Mouse (Mus musculus) liver, embryonic 12.5 days (tissue): ENCODE results near the gene Iqch. TPM values are rescaled to one million over a fixed set of nuclear protein-coding genes. Genes with fewer than 3 reads are reported as not detected.

ENCODE experiments used
- ATAC-seq: fragments of 200-750 bp; cut with Nextera tagmentation; 2 replicates; pipeline ENCODE4 v1.8.0; 2017; ENCODE audit warnings: moderate number of reproducible peaks, mild to moderate bottlenecking, moderate library complexity
- H3K27ac ChIP-seq: fragments of 300-500 bp; sonication (generic); 2 replicates; pipeline ENCODE4 v1.5.1; 2016; ENCODE audit warnings: mild to moderate bottlenecking
- H3K27me3 ChIP-seq: fragments of 300-500 bp; sonication (generic); replicated peaks from 2 replicates; pipeline ENCODE4 v1.6.1; 2016; ENCODE audit warnings: mild to moderate bottlenecking, moderate library complexity
- H3K36me3 ChIP-seq: fragments of 300-500 bp; sonication (generic); 2 replicates; pipeline ENCODE4 v1.6.1; 2016; ENCODE audit warnings: mild to moderate bottlenecking, moderate library complexity
- H3K4me1 ChIP-seq: fragments of 300-500 bp; sonication (generic); 2 replicates; pipeline ENCODE4 v1.6.1; 2016
- H3K4me2 ChIP-seq: fragments of 300-500 bp; sonication (generic); 2 replicates; pipeline ENCODE4 v1.6.1; 2016; ENCODE audit warnings: mild to moderate bottlenecking, moderate library complexity
- H3K4me3 ChIP-seq: fragments of 300-500 bp; sonication (generic); 2 replicates; pipeline ENCODE4 v1.5.1; 2016; ENCODE audit warnings: mild to moderate bottlenecking, moderate library complexity
- H3K9ac ChIP-seq: fragments of 300-500 bp; sonication (generic); 2 replicates; pipeline ENCODE4 v1.6.1; 2016; ENCODE audit warnings: mild to moderate bottlenecking, moderate library complexity
- H3K9me3 ChIP-seq: fragments of 300-500 bp; sonication (generic); replicated peaks from 2 replicates; pipeline ENCODE4 v1.6.1; 2016; ENCODE audit warnings: mild to moderate bottlenecking, moderate library complexity
- WGBS: fragments of 180-500 bp; shearing (Covaris S2); methylation state at CpG from one replicate; pipeline ENCODE4 v1.1.7; 2016; ENCODE audit not compliant: insufficient replicate concordance; 5-methylcytosine and 5-hydroxymethylcytosine counted together
- polyA plus RNA-seq: library from polyadenylated mRNA; unstranded; fragments of >200 nt; fragmentation: Nextera tagmentation; extraction: Ambion mirVana; gene quantifications from 2 replicates; pipeline ENCODE4 v1.2.1, GENCODE M21; 2016

Gene Iqch
- polyA plus RNA-seq: not detected in 2 replicates

DNA sequence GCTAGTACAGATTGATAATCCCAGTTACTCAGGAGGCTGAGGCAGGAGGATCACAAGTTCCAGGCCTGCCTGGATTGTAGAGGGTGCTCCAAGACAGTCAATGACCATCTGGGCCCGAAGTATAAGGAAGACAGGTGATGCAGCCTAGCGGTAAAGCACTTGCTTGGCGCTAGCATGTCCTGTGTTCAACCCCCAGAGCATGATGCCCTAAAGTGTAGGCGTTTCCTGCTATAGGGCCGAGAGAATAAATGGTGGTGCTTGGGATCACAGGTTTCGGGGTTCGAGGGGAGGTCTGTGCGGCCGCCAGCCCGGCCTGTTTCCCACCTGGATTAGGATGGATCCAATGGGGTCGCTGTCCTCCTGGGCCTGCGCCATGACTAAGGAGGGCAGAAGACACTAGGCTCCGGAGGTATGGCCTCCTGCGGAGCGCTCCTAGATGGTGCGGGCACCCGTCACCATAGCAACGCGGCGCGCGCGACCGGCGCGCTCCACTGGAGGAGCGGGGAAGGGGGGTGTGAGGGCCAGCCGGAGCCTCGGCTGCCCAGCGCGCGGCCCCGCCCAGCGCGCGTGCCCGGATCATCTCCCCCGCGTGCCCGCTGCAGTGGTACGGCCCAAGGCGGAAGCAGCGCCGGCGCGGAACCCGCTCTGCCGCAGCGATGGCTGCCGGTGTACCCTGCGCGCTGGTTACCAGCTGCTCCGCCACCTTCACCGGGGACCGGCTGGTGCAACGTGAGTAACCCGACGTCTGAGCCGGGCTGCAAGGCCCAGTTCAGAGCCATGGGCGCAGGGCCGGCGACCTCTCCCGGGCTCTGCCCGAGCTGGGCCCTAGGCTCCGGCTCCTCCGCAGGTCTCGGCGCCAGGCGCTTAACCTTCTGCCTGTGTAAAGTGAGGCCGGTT is at the start of gene Iqch, which contains the start of gene Aagab:
Gene Iqch (minus strand): TSS at position 451 of the 897 bp plus-strand sequence.
Gene Aagab (plus strand): TSS at position 618 of the 897 bp plus-strand sequence.
- H3K4me3 ChIP-seq: peak within 1 kb of the TSS; percentile 80
- peak; percentile 99 for ATAC-seq
- 0 out of 2 replicates have a peak, but pooled peaks cover 6% of the 10 kb centered on the region for H3K36me3 ChIP-seq

DNA sequence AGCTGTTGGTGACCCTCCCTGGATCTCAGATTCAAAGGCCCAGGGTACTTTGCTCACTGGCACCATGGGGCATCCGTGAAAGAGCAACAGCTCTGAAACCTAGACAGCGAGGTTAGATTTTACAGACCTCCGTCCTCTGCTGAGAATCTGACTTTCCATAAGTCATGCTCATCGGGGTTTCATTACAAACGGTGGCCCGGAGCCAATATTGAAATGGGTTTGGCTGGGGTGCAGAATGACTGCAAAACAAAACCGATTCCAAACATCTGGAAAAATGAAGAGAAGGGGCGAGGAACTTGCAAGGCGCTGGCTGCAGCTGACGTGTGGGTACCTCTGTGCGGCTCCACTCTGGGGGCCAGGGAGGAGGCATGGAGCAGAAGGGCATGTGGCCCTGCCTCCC is 49.3 kb upstream of the Iqch start:
- 90% methylated on average over 11 of the region's 11 CpGs for WGBS
- Histone ChIP-seq H3K9me3 (no peaks in the 10 kb centered on the region), H3K27me3 (no peaks in the 10 kb centered on the region), H3K27ac (no peak overlapping the region), H3K9ac (no peak overlapping the region), H3K4me1 (no peaks in the 10 kb centered on the region), H3K4me3 (no peak overlapping the region), H3K36me3 (peaks cover 78% of the 10 kb centered on the region), H3K4me2 (no peak overlapping the region)
- ATAC-seq: no peak

More for the DNA sequence above, at the start of gene Iqch, which contains the start of gene Aagab:
- Histone ChIP-seq H3K27me3 (no peaks in the 10 kb centered on the region), H3K4me2 (peak within 1 kb of the TSS; percentile 77), H3K4me1 (peaks cover 31% of the 10 kb centered on the region), H3K9me3 (no peaks in the 10 kb centered on the region), H3K27ac (peak within 1 kb of the TSS; percentile 74), H3K9ac (peak within 1 kb of the TSS; percentile 88)
- WGBS: 1% methylated on average over 64 of the region's 70 CpGs

DNA sequence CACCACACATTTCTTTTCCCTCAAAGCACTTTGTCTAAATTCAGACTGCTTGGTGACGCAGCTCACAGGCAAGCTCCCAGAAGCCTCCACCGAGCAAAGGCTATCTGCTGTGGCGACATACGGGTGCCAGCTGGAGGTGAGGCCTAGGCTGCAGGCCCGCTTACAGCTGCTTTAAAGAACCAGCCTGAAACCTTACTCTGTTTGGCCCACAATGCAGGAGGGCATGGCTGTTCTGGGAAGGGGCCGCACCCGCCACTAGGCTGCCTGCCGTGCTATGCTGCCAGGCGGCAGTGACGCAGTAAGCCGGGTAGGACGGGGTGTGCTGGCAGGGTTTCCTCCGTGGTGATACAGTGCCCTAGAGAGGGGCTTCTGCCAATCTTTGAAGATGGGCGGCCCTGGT is 48.6 kb upstream of the Iqch start:
- H3K27ac ChIP-seq: no peak overlapping the region

DNA sequence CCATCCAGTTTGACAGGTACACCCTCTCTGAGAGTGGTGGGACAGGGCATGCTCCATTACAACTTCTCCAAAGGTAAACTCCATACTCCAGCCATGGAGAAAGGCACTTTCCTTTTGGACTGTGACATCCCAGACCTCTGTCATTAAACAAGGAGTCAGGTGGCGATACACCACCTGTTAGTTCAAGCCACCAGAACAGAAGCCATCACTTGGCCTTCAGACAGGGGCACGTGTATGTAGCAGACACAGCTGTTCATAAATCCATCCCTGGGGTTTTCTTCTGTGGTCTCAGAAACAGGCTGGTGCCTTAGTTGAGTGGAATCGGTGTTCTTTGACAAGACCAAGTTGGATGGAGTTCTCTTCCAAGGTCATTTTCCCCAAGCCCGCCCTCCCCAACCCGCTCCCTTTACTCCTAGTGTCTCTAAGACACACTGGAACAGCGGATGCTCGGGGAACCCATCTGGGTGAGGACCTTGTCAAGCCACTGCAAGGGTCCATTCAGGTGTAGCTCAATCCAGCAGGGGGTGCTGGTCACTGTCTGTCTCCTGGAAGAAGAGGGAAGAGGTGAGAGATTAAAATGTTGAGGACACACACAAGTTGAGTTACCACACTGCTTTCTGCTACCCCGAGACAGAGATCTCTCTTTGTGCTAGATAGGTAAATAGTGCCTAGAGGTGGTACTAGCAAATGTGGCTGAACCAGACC is 47.7 kb upstream of the Iqch start:
- Histone ChIP-seq H3K27ac (no peak overlapping the region), H3K27me3 (no peaks in the 10 kb centered on the region), H3K4me2 (no peak overlapping the region), H3K9ac (no peak overlapping the region), H3K9me3 (no peaks in the 10 kb centered on the region), H3K36me3 (peaks cover 73% of the 10 kb centered on the region), H3K4me1 (no peaks in the 10 kb centered on the region), H3K4me3 (no peak overlapping the region)
- WGBS: 81% methylated on average over 8 of the region's 8 CpGs
- no peak for ATAC-seq

More for the DNA sequence above, 48.6 kb upstream of the Iqch start:
- Histone ChIP-seq H3K9ac (no peak overlapping the region), H3K27me3 (no peaks in the 10 kb centered on the region), H3K4me2 (no peak overlapping the region), H3K9me3 (no peaks in the 10 kb centered on the region), H3K4me3 (no peak overlapping the region), H3K4me1 (no peaks in the 10 kb centered on the region), H3K36me3 (peaks cover 81% of the 10 kb centered on the region)
- no peak for ATAC-seq
- WGBS: 79% methylated on average over 14 of the region's 14 CpGs

DNA sequence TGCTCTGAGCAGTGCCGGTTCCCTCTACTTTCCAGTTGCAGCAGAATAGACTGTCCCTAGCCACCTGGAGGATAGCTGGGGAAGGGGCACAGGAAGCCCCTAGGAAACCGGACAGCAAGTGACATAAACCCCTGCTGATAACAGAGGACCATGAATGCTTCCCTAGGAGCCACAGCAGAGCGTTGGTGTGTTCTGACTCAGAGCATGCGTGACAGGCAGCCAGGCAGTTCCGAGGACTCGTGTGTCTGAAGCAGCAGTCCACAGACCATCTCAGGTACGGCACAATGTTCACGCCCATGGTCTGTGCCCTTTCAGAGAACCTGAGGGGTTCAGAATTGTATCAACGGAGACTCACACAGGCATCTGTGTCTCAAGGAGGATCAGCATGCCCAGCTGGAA is 46.2 kb upstream of the Iqch start:
- no peak overlapping the region for H3K4me3 ChIP-seq
- no peaks in the 10 kb centered on the region for H3K27me3 ChIP-seq
- ATAC-seq: no peak
- peaks cover 71% of the 10 kb centered on the region for H3K36me3 ChIP-seq
- H3K9me3 ChIP-seq: no peaks in the 10 kb centered on the region
- no peak overlapping the region for H3K9ac ChIP-seq
- no peak overlapping the region for H3K27ac ChIP-seq
- no peaks in the 10 kb centered on the region for H3K4me1 ChIP-seq
- no peak overlapping the region for H3K4me2 ChIP-seq
- 69% methylated on average over 9 of the region's 9 CpGs for WGBS

DNA sequence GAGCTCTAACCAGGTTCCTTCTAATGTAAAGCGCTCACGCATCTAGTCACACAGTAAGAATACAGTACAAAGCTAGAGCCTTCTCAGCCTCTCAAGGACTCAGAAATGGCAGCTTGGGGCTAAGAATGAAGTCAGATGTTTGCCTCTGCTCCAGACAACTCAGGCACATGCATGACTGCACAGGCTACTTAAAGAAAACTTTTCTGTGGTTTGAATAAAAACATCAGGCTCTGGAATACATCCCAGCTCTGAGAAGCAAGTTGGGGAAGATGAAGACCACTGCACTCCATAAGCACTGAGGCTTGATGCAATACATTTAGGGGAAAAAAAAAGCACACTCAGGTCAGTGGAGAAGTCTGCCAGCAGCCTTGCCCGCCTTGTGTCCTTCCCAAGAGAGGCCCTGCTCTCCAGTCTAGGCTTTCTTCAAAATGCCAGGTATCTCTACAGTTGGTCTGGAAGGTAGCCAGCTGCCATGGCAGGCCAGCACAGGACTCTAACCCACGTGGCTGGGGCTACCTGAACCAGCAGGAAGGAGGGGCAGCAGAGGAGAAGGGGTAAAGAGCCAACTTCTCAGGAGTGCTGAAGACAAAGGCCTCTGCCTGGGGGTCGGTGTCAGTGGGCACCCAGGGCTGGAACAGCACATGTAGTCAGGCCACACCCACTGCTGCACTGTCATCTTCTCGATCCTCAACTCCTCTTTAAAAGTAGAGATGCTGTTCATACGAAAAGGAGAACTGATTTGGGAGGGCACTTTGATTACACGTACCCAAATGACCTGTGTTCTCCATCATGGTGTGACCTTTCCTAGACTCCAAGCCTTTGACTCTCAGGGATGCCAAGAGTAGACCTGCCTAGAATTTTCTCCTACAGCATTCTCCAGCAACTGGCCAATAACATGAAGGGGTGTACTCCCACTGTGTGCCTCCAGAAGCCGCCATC is 45.6 kb upstream of the Iqch start:
- Histone ChIP-seq H3K9ac (no peak overlapping the region), H3K9me3 (no peaks in the 10 kb centered on the region), H3K4me1 (no peaks in the 10 kb centered on the region), H3K4me2 (no peak overlapping the region), H3K27ac (no peak overlapping the region), H3K36me3 (peaks cover 71% of the 10 kb centered on the region), H3K27me3 (no peaks in the 10 kb centered on the region), H3K4me3 (no peak overlapping the region)
- 69% methylated on average over 9 of the region's 9 CpGs for WGBS
- ATAC-seq: no peak

DNA sequence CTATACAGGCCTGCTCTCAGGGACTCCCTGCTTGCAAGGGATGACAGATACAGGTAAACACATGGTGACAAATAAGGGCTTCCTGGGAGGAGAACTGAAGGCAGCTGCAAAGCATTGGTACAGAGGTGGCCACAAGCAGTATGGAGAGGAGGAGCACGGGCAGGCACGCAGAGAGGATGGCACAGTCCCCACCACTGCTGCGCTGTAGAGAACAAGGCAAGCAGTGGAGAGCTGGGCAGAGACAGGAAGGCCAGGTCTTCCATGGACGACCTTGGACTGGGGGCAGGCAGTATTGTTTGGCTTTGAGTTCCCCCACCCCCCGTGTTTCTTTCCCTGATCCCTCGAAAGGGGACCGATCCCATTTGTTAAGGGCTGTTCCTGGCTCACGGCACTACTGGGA is 42.8 kb upstream of the Iqch start:
- Histone ChIP-seq H3K9me3 (no peaks in the 10 kb centered on the region), H3K4me3 (no peak overlapping the region), H3K4me2 (no peak overlapping the region), H3K27ac (no peak overlapping the region), H3K9ac (no peak overlapping the region), H3K27me3 (no peaks in the 10 kb centered on the region), H3K36me3 (peaks cover 70% of the 10 kb centered on the region), H3K4me1 (no peaks in the 10 kb centered on the region)
- 73% methylated on average over 8 of the region's 8 CpGs for WGBS
- ATAC-seq: no peak

DNA sequence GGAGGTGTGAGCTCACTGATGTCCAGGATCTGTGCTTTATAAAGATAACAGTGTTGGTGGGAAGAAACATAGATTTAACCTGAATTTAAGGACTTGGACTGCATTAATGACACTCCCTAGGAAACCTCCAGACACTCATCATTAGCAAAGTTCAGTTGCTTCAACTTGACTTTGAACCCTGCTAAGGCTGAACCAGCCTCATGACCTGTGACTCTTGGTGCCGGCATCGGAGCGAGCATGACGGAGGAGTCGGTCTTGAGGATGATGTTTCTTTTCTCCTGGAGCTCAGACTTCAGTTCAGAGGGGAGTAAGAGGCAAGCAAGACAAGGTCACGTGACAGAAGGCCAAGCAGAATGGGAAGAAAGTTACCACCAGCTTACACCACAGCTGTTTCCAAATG is 41.7 kb upstream of the Iqch start:
- no peak for ATAC-seq
- Histone ChIP-seq H3K4me2 (no peak overlapping the region), H3K9me3 (no peaks in the 10 kb centered on the region), H3K27me3 (no peaks in the 10 kb centered on the region), H3K27ac (no peak overlapping the region), H3K4me3 (no peak overlapping the region), H3K36me3 (peaks cover 70% of the 10 kb centered on the region), H3K9ac (no peak overlapping the region), H3K4me1 (no peaks in the 10 kb centered on the region)
- WGBS: 89% methylated on average over 6 of the region's 6 CpGs

DNA sequence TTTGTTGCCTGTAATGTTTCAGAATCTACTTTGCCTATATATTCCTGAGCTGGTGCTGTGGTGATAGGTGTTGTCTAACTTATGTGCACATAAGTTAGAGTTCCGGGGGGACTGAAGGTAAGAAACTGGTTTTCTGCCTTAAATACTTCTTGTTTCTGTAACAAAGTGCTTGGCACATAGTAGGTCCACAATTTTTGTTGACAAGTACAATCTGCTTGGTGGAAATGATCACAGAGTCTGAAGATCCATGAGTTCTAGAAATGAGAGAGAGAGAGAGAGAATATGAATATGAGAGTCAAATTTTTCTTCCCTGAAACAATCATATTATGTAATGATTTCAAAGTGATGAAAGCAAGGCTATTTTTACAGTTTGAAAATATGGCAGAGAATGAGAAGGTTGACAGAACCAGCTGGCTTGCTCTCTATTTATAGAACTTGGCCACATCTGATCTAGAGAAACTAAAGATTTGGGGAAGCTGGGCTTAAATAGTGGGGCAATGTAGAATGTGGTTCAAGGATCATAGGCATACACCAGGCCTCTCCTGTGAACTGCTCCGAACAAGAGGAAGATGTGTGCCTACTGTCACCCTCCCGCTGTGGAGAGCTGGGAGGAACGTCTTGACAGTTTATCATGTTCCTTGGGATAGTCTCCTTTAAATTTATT is 39.8 kb upstream of the Iqch start:
- no peak overlapping the region for H3K4me2 ChIP-seq
- H3K9ac ChIP-seq: no peak overlapping the region
- no peak for ATAC-seq
- peaks cover 75% of the 10 kb centered on the region for H3K36me3 ChIP-seq
- WGBS: 88% methylated on average over 4 of the region's 4 CpGs
- H3K9me3 ChIP-seq: no peaks in the 10 kb centered on the region
- H3K27ac ChIP-seq: no peak overlapping the region
- no peaks in the 10 kb centered on the region for H3K27me3 ChIP-seq
- H3K4me3 ChIP-seq: no peak overlapping the region
- H3K4me1 ChIP-seq: no peaks in the 10 kb centered on the region

DNA sequence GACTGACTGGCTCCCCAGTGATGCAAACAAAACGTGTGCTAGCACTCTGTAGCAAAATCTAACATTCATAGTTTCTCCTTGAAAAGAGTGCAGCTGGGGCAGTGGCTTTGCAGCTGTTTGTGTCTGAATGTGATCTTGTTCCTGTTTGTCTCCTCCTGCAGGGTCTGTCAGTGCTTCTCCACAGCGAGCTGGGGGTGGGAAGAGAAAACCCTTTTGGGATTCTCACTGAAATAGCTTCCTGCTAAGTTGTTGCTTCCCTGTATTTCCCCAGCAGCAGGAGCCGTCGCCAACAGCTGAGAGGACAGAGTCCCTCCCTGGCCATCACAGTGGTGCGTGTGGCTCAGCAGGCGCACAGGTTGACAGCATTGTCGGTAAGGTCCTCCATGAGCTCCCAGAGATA is 33.8 kb upstream of the Iqch start:
- Histone ChIP-seq H3K36me3 (peaks cover 90% of the 10 kb centered on the region), H3K4me3 (no peak overlapping the region), H3K4me1 (no peaks in the 10 kb centered on the region), H3K27me3 (no peaks in the 10 kb centered on the region), H3K4me2 (no peak overlapping the region), H3K9ac (no peak overlapping the region), H3K9me3 (no peaks in the 10 kb centered on the region), H3K27ac (no peak overlapping the region)
- 72% methylated on average over 7 of the region's 7 CpGs for WGBS
- no peak for ATAC-seq

DNA sequence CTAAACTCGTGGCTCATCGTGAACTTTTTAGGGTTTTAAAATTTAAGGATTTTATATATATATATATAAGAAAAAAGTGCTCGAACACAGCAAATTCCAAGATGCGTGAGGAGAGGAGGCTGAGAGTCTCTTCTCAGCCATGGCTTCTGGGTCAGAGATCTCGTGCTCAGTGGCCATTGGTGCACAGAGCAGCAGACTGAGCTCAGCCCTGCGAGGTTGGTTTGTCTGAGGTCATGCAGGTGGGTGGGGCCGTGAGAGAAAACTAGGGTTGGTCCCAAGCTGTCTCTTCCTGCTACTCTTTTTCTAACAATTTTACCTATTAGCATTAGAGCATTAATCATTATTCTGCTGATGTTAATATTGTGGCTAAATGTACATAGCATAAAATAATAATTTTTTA is 31.0 kb upstream of the Iqch start:
- no peak overlapping the region for H3K27ac ChIP-seq
- H3K4me1 ChIP-seq: no peaks in the 10 kb centered on the region
- no peaks in the 10 kb centered on the region for H3K9me3 ChIP-seq
- no peak overlapping the region for H3K4me3 ChIP-seq
- ATAC-seq: no peak
- WGBS: 76% methylated on average over 7 of the region's 7 CpGs
- H3K36me3 ChIP-seq: peaks cover 88% of the 10 kb centered on the region
- H3K4me2 ChIP-seq: no peak overlapping the region
- H3K9ac ChIP-seq: no peak overlapping the region
- H3K27me3 ChIP-seq: no peaks in the 10 kb centered on the region
